Mouse (Mus musculus): Measurements from ENCODE around the gene U2af1l4.

The U2af1l4 gene

GRCm38 (mm10) chr7:30552102-30553020 lies 10.7 kb upstream of the U2af1l4 start, which contains the start of the genes Hspb6 and Proser3:
Gene Hspb6, plus strand, starts transcription at chr7:30552178.
Gene Proser3, minus strand, starts transcription at chr7:30552299.
- peak; percentile 96 for DNase-seq (ENCODE audit: low spot score)

GRCm38 (mm10) chr7:30553021-30553589 lies 10.0 kb upstream of the U2af1l4 start:
- DNase-seq (ENCODE audit: low spot score), result no peak

- DNase-seq (ENCODE audit: low spot score), result no peak
These were observed 9.1 kb upstream of the U2af1l4 start for GRCm38 (mm10) chr7:30553810-30554584.

- DNase-seq (ENCODE audit: low spot score), result no peak
These were observed 6.1 kb upstream of the U2af1l4 start for GRCm38 (mm10) chr7:30556894-30557536.

- DNase-seq (ENCODE audit: low spot score), result no peak
These were observed 5.1 kb upstream of the U2af1l4 start for GRCm38 (mm10) chr7:30557901-30558514.

- no peak for DNase-seq (ENCODE audit: low spot score)
These were observed 4.3 kb upstream of the U2af1l4 start for GRCm38 (mm10) chr7:30558656-30559442.

GRCm38 (mm10) chr7:30559443-30559954 lies 3.6 kb upstream of the U2af1l4 start, which contains the start of gene Lin37:
Gene Lin37, minus strand, starts transcription at chr7:30559838.
- DNase-seq (ENCODE audit: low spot score), result peak; percentile 96

GRCm38 (mm10) chr7:30560296-30560695 lies 2.8 kb upstream of the U2af1l4 start:
- no peak for DNase-seq (ENCODE audit: low spot score)

- peak; percentile 66 for DNase-seq (ENCODE audit: low spot score)
These were observed 480 bp upstream of the U2af1l4 start for GRCm38 (mm10) chr7:30562526-30563116.

GRCm38 (mm10) chr7:30563906-30564280 lies 792 bp downstream of the U2af1l4 start:
- no peak for DNase-seq (ENCODE audit: low spot score)

GRCm38 (mm10) chr7:30564970-30565571 lies 2.0 kb downstream of the U2af1l4 start, which contains the start of gene Igflr1:
Gene Igflr1, plus strand, starts transcription at chr7:30565427.
- peak; percentile 15 for DNase-seq (ENCODE audit: low spot score)

- no peak for DNase-seq (ENCODE audit: low spot score)
These were observed 2.9 kb downstream of the U2af1l4 start for GRCm38 (mm10) chr7:30566033-30566432.

GRCm38 (mm10) chr7:30567555-30567954 lies 4.5 kb downstream of the U2af1l4 start:
- no peak for DNase-seq (ENCODE audit: low spot score)

- DNase-seq (ENCODE audit: low spot score), result no peak
These were observed 9.3 kb downstream of the U2af1l4 start for GRCm38 (mm10) chr7:30572389-30572788.

- peak; percentile 66 for DNase-seq (ENCODE audit: low spot score)
These were observed 9.9 kb downstream of the U2af1l4 start for GRCm38 (mm10) chr7:30572969-30573368.

- no peak for DNase-seq (ENCODE audit: low spot score)
These were observed 16.8 kb downstream of the U2af1l4 start for GRCm38 (mm10) chr7:30579950-30580349.

- DNase-seq (ENCODE audit: low spot score), result no peak
These were observed 18.4 kb downstream of the U2af1l4 start for GRCm38 (mm10) chr7:30581547-30581946.

- DNase-seq (ENCODE audit: low spot score), result no peak
These were observed 21.2 kb downstream of the U2af1l4 start for GRCm38 (mm10) chr7:30584339-30584738.

GRCm38 (mm10) chr7:30585170-30585569 lies 22.1 kb downstream of the U2af1l4 start:
- no peak for DNase-seq (ENCODE audit: low spot score)

Measured in testis, postnatal 14 days (tissue).